Mouse (Mus musculus) layer of hippocampus, postnatal 14 days (tissue): ENCODE data around the gene Smim20. TPM values are rescaled to one million over a fixed set of nuclear protein-coding genes. Genes with fewer than 3 reads are reported as not detected.

Experiments
- DNase-seq, 2 experiments: peaks; one replicate each; pipeline ENCODE4 v3.0.0; 2021 to 2022; ENCODE audit warnings: low spot score in 2 of 2, mixed read lengths in 1 of 2
- total RNA-seq, 2 experiments: library from RNA; stranded (reverse); gene quantifications; 2 replicates each; pipeline ENCODE4 v1.2.3; 2021

Gene Smim20
- total RNA-seq, 2 experiments from 2014 or later: 35.6 to 37.2 TPM

GRCm38 (mm10) chr5:53304936-53305335, 38.1 kb downstream of the Smim20 start:
- no peak for DNase-seq

- no peak for DNase-seq
These were observed 40.0 kb downstream of the Smim20 start for GRCm38 (mm10) chr5:53306864-53307263.

GRCm38 (mm10) chr5:53307437-53307836, 40.6 kb downstream of the Smim20 start:
- no peak for DNase-seq

GRCm38 (mm10) chr5:53314404-53315167, 47.7 kb downstream of the Smim20 start:
- DNase-seq: no peak

- no peak for DNase-seq
These were observed 48.9 kb downstream of the Smim20 start for GRCm38 (mm10) chr5:53315829-53316228.

GRCm38 (mm10) chr5:53317396-53317795, 50.5 kb downstream of the Smim20 start:
- DNase-seq: peak in 1 of 2 experiments; percentile 25

- no peak for DNase-seq
These were observed 51.1 kb downstream of the Smim20 start for GRCm38 (mm10) chr5:53317885-53318466.

- no peak for DNase-seq
These were observed 53.4 kb downstream of the Smim20 start for GRCm38 (mm10) chr5:53320331-53320730.

- DNase-seq: no peak
These were observed 55.0 kb downstream of the Smim20 start for GRCm38 (mm10) chr5:53321901-53322300.

GRCm38 (mm10) chr5:53322471-53322870, 55.6 kb downstream of the Smim20 start:
- no peak for DNase-seq

- no peak for DNase-seq
These were observed 56.2 kb downstream of the Smim20 start for GRCm38 (mm10) chr5:53323121-53323520.

- no peak for DNase-seq
These were observed 57.4 kb downstream of the Smim20 start for GRCm38 (mm10) chr5:53324256-53324655.

- no peak for DNase-seq
These were observed 57.9 kb downstream of the Smim20 start for GRCm38 (mm10) chr5:53324791-53325190.

GRCm38 (mm10) chr5:53326023-53326422, 59.1 kb downstream of the Smim20 start:
- DNase-seq: peak; percentile 71 to 79

GRCm38 (mm10) chr5:53326491-53326890, 59.6 kb downstream of the Smim20 start:
- no peak for DNase-seq

Other genes with a start within 250 kb of the Smim20 start
- under 1 TPM in 1 of 2 experiments, not detected in 1; 0.07 TPM for gene Slc34a2, start 229.0 kb upstream of the Smim20 start, total RNA-seq
- 10 to 100 TPM; 39.0 to 42.9 TPM for gene Sel1l3, start 53.2 kb upstream of the Smim20 start, total RNA-seq
- 10 to 100 TPM; 26.9 to 29.3 TPM for gene Rbpj, start 199.1 kb downstream of the Smim20 start, total RNA-seq